Mouse (Mus musculus) yolk sac, embryonic 10.5 days (tissue): Measurements from ENCODE around the gene Rbpms2.

Experiments
- DNase-seq: peaks from one replicate; pipeline ENCODE4 v3.0.0-alpha.2; 2017; ENCODE audit warnings: low spot score

Gene Rbpms2

DNA sequence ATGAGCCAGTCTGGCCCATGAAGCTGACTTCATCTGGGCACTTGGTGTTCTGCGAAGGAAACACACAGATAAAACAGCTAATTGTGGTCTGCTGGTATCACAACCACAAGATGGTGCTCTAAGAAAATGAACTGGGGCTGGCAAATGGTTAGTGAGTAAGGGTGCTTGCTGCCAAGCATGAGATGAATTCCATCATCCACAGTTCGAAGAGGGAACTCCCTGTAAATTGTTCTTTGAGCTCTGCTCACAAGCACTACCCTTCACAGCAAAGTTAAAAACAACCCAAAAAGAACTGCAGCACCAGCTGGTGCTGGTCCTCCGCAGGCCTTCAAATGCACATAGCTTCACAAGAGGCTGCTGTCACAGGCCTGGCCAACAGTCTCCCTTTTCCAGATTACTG lies 66.2 kb downstream of the Rbpms2 start:
- no peak for DNase-seq

DNA sequence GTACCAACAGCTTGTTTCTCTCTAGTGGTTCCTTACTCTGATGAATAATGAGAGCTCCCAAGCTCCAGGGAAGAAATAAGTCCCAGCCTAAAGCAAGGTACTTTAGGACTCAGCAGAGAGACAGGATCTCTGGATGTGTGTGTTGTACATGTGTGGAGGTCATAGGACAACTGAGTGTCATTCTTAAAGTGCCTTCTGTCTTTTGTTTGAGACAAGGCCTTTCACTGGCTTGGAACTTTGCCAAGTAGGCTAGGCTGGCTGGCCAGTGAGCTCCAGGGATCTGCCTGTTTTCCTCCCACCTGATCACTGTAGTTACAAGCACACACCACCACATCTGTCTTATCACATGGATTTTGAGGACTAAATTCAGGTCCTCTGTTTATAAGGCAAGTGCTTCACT lies 66.9 kb downstream of the Rbpms2 start:
- DNase-seq, result no peak

DNA sequence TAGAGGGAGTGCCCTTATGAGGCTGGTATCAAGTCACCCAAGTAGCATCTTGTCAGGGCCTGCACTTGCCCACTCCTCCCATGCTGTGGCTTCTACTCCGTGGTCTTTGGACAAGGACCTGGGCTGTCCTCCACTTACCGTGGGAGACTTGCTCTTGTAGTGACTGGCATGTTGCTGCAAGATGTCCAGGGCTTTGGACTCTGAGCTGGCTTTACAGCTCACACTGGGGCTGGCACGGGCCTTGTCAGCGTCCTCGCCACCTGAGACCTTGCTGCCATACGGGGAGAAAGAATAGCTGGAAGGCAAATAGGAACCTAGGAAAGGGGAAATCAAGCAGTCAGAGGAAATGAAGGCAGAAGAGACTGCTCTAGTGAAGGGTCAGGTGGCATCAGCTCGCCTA lies 67.9 kb downstream of the Rbpms2 start:
- no peak for DNase-seq

- DNase-seq, result no peak
Observed at GRCm38 (mm10) chr9:65697992-65698391, 68.5 kb downstream of the Rbpms2 start.

DNA sequence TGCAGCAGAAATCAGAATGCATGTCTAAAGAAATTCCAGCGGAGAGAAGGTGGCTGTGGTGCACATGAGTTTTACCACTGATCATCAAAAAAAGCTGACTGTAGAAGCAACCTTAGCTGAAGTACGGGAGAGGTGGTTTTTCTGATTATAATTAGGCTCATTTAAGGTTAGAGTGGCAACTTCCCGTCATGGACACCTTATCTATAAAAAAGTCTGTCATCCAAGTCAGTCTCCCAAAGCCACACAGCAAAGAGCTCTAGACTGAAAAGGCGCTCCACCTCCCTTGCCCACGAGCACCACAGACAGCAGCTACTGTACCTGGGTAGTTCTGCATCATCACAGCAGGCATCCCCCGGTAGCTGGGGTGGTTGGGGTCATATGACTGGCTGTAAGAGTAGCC lies 71.1 kb downstream of the Rbpms2 start:
- no peak for DNase-seq

DNA sequence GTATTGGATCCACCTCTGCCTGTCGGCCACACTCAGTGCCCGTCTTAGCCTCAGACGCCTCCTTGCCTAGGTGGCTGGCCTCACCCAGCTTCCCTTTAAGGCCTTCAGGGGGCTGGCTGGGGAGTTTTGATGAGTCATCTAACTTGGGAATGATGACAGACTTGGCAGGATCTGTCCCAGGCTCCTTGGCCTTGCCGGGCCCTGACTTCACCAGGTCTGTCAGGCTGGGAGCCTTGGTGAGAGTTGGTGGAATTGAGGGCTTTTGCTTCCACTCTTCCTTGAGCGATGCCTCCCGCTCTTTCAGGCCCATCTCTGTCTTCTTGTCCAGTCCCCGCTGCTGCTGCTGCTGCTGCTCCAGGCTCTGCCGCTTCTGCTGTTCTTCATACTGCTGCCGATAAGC lies 72.8 kb downstream of the Rbpms2 start:
- DNase-seq, result no peak

DNA sequence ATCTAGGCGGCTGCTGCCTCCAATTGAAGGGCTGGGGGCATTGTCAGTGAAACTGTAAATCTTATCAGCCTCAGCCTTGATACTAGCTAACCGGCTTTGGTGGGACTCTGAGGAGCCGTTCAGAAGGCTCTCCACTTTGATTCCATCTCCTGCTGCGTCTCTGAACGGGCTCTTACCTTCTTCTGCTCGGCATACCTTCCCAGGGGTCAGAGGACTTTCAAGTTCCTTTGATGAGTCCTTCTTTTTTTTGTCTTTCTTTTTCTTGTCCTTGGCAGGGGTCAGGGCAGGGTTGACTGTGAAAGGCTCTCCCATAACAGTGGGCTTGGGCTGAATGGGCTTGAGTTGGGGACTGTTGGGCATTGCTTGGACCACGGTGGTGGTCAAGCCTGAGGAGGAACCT lies 73.8 kb downstream of the Rbpms2 start:
- DNase-seq, result no peak

GRCm38 (mm10) chr9:65703926-65704595 lies 74.6 kb downstream of the Rbpms2 start:
- no peak for DNase-seq
